In genomic region chr9:22461946-22462345, GRCm38 (mm10) we compare ENCODE assay signal across 14 mouse cellular contexts. TPM values are rescaled to one million over a fixed set of nuclear protein-coding genes. Genes with fewer than 3 reads are reported as not detected.
DNase-seq lines count a peak whose midpoint lies in the region; ATAC-seq lines count a peak whose summit lies in the region.
"Had no signal": no experiment of that assay in that cellular context is flagged by ENCODE, and none has a peak within 500 bp of the region (broad histone marks: within the 10 kb centered on the region; RNA-seq: fewer than 3 reads in every experiment).

No protein-coding gene starts in this region.

- H3K4me3 ChIP-seq in forebrain, embryonic 12.5 days (replicated peaks) = no peak overlapping the region
- H3K4me3 ChIP-seq: embryonic facial prominence, embryonic 12.5 days had no signal

- DNase-seq in layer of hippocampus, adult 11-12 months (ENCODE audit: low spot score) = peak; percentile 68
- DNase-seq in layer of hippocampus, adult 9-10 months (ENCODE audit: low spot score) = no peak
- DNase-seq in adipocyte (ENCODE audit: low spot score) = peak; percentile 94
- DNase-seq in cerebellum, adult 11 months = peak; percentile 93
- peak; percentile 53 for DNase-seq in gastrocnemius, postnatal 10 days
- no peak for DNase-seq in spleen, postnatal 14 days (ENCODE audit: low spot score in 2 of 2)
- DNase-seq in frontal cortex, postnatal 36 days (ENCODE audit: low spot score in 2 of 2) = no peak

- H3K9ac ChIP-seq in forebrain, embryonic 12.5 days = no peak overlapping the region
- H3K9ac ChIP-seq: embryonic facial prominence, embryonic 12.5 days; hindbrain, embryonic 14.5 days had no signal

- H3K36me3 ChIP-seq in forebrain, embryonic 12.5 days (replicated peaks) = peaks cover 30% of the 10 kb centered on the region

- H3K27ac ChIP-seq in forebrain, embryonic 12.5 days = no peak overlapping the region
- H3K27ac ChIP-seq: embryonic facial prominence, embryonic 12.5 days; hindbrain, embryonic 14.5 days had no signal

- no peaks in the 10 kb centered on the region for H3K9me3 ChIP-seq in forebrain, embryonic 12.5 days
- H3K9me3 ChIP-seq: embryonic facial prominence, embryonic 12.5 days; G1E had no signal

- no peaks in the 10 kb centered on the region for H3K27me3 ChIP-seq in forebrain, embryonic 12.5 days
- H3K27me3 ChIP-seq: embryonic facial prominence, embryonic 12.5 days had no signal

- 92% methylated on average over 3 of the region's 3 CpGs for WGBS in forebrain, embryonic 12.5 days

- no peak for ATAC-seq in forebrain, embryonic 12.5 days (ENCODE audit: low FRiP score)

- H3K4me2 ChIP-seq in forebrain, embryonic 12.5 days = no peak overlapping the region
- H3K4me2 ChIP-seq: embryonic facial prominence, embryonic 12.5 days; hindbrain, embryonic 14.5 days had no signal

- no peaks in the 10 kb centered on the region for H3K4me1 ChIP-seq in forebrain, embryonic 12.5 days
- H3K4me1 ChIP-seq: embryonic facial prominence, embryonic 12.5 days had no signal

RNA-seq across cellular contexts. Expression of gene Rp9, which starts 7.6 kb away (rescaled TPM):
- 10 to 100 TPM; 25.4 to 30.1 TPM for total RNA-seq in gastrocnemius, postnatal 10 days (2021)
- 58.2 and 63.2 TPM in 2 replicates for polyA plus RNA-seq in forebrain, embryonic 12.5 days (2016; fragmentation: Nextera tagmentation; extraction: Ambion mirVana)

RNA-seq across cellular contexts. Expression of gene Gm17545, which starts 7.9 kb away (rescaled TPM):
- not detected for total RNA-seq in gastrocnemius, postnatal 10 days (2021)
- not detected in 2 replicates for polyA plus RNA-seq in forebrain, embryonic 12.5 days (2016; fragmentation: Nextera tagmentation; extraction: Ambion mirVana)
- total RNA-seq: G1E; gastrocnemius, adult 8-10 months; left cerebral cortex, adult 18-20 months had no signal
- polyA plus RNA-seq: embryonic facial prominence, embryonic 12.5 days; G1E; hindbrain, embryonic 14.5 days; liver, embryonic 16.5 days had no signal

RNA-seq across cellular contexts. Expression of gene Bbs9, which starts 13.6 kb away (rescaled TPM):
- total RNA-seq in gastrocnemius, postnatal 10 days (2021) = 10 to 100 TPM in 1 of 2 experiments, 1 to 10 TPM in 1; 9.6 to 11.3 TPM
- 20.0 and 20.4 TPM in 2 replicates for polyA plus RNA-seq in forebrain, embryonic 12.5 days (2016; fragmentation: Nextera tagmentation; extraction: Ambion mirVana)

RNA-seq across cellular contexts. Expression of gene 9530077C05Rik, which starts 50.6 kb away (rescaled TPM):
- under 1 TPM; 0.50 to 0.59 TPM for total RNA-seq in gastrocnemius, postnatal 10 days (2021)
- polyA plus RNA-seq in forebrain, embryonic 12.5 days (2016; fragmentation: Nextera tagmentation; extraction: Ambion mirVana) = 10.2 and 12.1 TPM in 2 replicates

Comparison
In these comparisons a context has a peak if more than half of its experiments do, and no peak if none do; other contexts are left out.
1. DNase-seq: peak in layer of hippocampus, adult 11-12 months (single experiment), adipocyte (single experiment), cerebellum, adult 11 months (single experiment) and gastrocnemius, postnatal 10 days (single experiment); none in layer of hippocampus, adult 9-10 months (single experiment), spleen, postnatal 14 days (0 of 2) and frontal cortex, postnatal 36 days (0 of 2).